Mouse (Mus musculus) cerebellum, adult 2 months (tissue): ENCODE results near the gene Kdm5d.

ENCODE experiments used
- CTCF ChIP-seq: fragments of 200-500 bp; IDR thresholded peaks from 2 replicates; pipeline ENCODE4 v1.5.1; 2011; ENCODE audit warnings: low read depth, mild to moderate bottlenecking, control low read depth, low read length, moderate library complexity, borderline replicate concordance; ENCODE audit not compliant: insufficient read depth
- POLR2A ChIP-seq: fragments of 200-500 bp; IDR thresholded peaks from 2 replicates; pipeline ENCODE4 v1.6.1; 2011; ENCODE audit warnings: low read length, control low read depth, borderline replicate concordance; ENCODE audit not compliant: insufficient read depth

GRCm38 (mm10) chrY:872855-873549, 24.6 kb upstream of the Kdm5d start:
- TF ChIP-seq CTCF (no peak), POLR2A (no peak)
